Mouse (Mus musculus) stomach, embryonic 16.5 days (tissue): Measurements from ENCODE around the gene Zfp664. TPM values are rescaled to one million over a fixed set of nuclear protein-coding genes. Genes with fewer than 3 reads are reported as not detected.

Experiments used
- ATAC-seq: fragments of 200-750 bp; cut with Nextera tagmentation; 2 replicates; pipeline ENCODE4 v1.8.0; 2017; ENCODE audit warnings: moderate number of reproducible peaks, moderate TSS enrichment; ENCODE audit not compliant: insufficient read depth, low FRiP score
- H3K27ac ChIP-seq: fragments of 300-500 bp; sonication (generic); 2 replicates; pipeline ENCODE4 v1.5.1; 2014; ENCODE audit warnings: low read length
- H3K27me3 ChIP-seq: fragments of 300-500 bp; sonication (generic); 2 replicates; pipeline ENCODE4 v1.6.1; 2014; ENCODE audit warnings: low read length, control low read depth, mixed read lengths; ENCODE audit not compliant: control insufficient read depth, insufficient read depth
- H3K36me3 ChIP-seq: fragments of 300-500 bp; sonication (generic); 2 replicates; pipeline ENCODE4 v1.6.1; 2014; ENCODE audit warnings: low read length; ENCODE audit not compliant: control insufficient read depth, insufficient read depth
- H3K4me1 ChIP-seq: fragments of 300-500 bp; sonication (generic); 2 replicates; pipeline ENCODE4 v1.6.1; 2014; ENCODE audit warnings: low read length, control low read depth, mixed read lengths; ENCODE audit not compliant: control insufficient read depth, insufficient read depth
- H3K4me2 ChIP-seq: fragments of 300-500 bp; sonication (generic); 2 replicates; pipeline ENCODE4 v1.6.1; 2014; ENCODE audit warnings: low read depth, low read length, mixed read lengths
- H3K4me3 ChIP-seq: fragments of 300-500 bp; sonication (generic); replicated peaks from 2 replicates; pipeline ENCODE4 v1.5.1; 2014; ENCODE audit warnings: mild to moderate bottlenecking, low read length
- H3K9ac ChIP-seq: fragments of 300-500 bp; sonication (generic); 2 replicates; pipeline ENCODE4 v1.6.1; 2014; ENCODE audit warnings: low read length
- H3K9me3 ChIP-seq: fragments of 300-500 bp; sonication (generic); replicated peaks from 2 replicates; pipeline ENCODE4 v1.6.1; 2016; ENCODE audit warnings: low read length, control low read depth; ENCODE audit not compliant: control insufficient read depth
- WGBS: fragments of 180-500 bp; shearing (Covaris S2); extraction: QIAGEN DNeasy Blood & Tissue Kit; methylation state at CpG from one replicate; pipeline ENCODE4 v1.1.7; 2014; 5-methylcytosine and 5-hydroxymethylcytosine counted together
- polyA plus RNA-seq: library from polyadenylated mRNA; unstranded; fragments of >200 nt; fragmentation: Nextera tagmentation; extraction: Ambion mirVana; gene quantifications from 2 replicates; pipeline ENCODE4 v1.2.1, GENCODE M21; 2015

Gene Zfp664
- polyA plus RNA-seq, 1 experiment from 2014 or later = 43.6 TPM

- peak overlapping the region; percentile 76 for H3K9ac ChIP-seq
- ATAC-seq = no peak
- H3K4me1 ChIP-seq = peaks cover 12% of the 10 kb centered on the region
- peak overlapping the region; percentile 97 for H3K4me3 ChIP-seq
- H3K4me2 ChIP-seq = peak overlapping the region; percentile 97
- H3K9me3 ChIP-seq = no peaks in the 10 kb centered on the region
- 1% methylated on average over 29 of the region's 33 CpGs for WGBS
- no peak overlapping the region for H3K27ac ChIP-seq
- H3K36me3 ChIP-seq = no peaks in the 10 kb centered on the region
- H3K27me3 ChIP-seq = peaks cover 15% of the 10 kb centered on the region
These were observed 1.0 kb upstream of the Zfp664 start for GRCm38 (mm10) chr5:124861463-124861862.

DNA sequence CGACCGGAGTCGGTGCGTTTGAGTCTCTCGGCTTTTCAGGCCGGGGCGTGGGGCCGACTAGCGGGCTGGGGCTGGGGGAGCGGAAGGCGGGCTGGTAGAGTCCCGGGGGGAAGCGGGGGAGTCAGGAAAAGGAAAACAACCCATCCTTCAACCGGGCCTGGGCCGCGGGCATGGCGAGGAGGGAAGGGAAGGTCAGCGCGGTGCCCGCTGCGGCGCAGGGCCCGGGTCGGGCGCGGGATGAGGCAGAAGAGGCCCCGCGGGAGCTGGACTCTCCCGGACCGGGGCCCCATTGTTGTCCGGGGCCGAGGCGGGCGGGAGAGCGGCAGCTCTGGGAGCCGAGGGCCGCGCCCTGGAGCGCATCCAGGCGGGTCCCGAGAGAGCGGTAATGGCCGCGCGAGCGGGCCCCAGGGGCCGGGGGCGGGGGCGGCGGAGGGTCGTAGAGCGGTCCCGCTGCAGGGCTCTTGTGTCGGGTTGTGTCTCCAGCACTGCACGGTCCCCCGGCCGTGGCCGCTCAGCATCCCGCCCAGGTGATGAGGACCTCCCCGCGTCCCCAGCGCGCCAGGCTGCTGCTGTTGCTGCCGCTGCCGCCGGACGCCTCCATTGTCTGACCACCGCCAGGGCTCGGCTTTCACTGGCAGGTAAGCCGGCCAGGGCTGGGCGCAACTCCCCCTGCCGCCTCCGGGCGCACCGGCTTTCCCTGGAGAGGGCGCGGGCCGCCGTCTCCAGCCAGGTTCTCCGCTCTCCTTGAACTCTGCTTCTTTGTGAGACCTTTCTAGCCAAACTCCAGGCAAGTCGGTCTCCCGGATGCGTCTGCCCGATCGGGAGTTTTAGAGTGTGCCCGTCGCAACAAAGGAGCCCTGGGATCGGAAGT is 615 bp downstream of the Zfp664 start:
- Histone ChIP-seq H3K27ac (peak overlapping the region; percentile 81), H3K4me2 (peak overlapping the region; percentile 97), H3K9ac (peak overlapping the region; percentile 90), H3K27me3 (peaks cover 15% of the 10 kb centered on the region), H3K9me3 (no peaks in the 10 kb centered on the region), H3K4me1 (peaks cover 12% of the 10 kb centered on the region), H3K36me3 (no peaks in the 10 kb centered on the region), H3K4me3 (peak overlapping the region; percentile 97)
- under 1% methylated on average over 84 of the region's 88 CpGs for WGBS
- peak; percentile 57 for ATAC-seq

GRCm38 (mm10) chr5:124868981-124869380 is 6.5 kb downstream of the Zfp664 start:
- Histone ChIP-seq H3K27ac (no peak overlapping the region), H3K9me3 (no peaks in the 10 kb centered on the region), H3K36me3 (no peaks in the 10 kb centered on the region), H3K4me1 (peaks cover 33% of the 10 kb centered on the region), H3K4me2 (no peak overlapping the region), H3K27me3 (no peaks in the 10 kb centered on the region), H3K9ac (no peak overlapping the region), H3K4me3 (no peak overlapping the region)
- 30% methylated on average over 4 of the region's 4 CpGs for WGBS
- ATAC-seq = no peak

DNA sequence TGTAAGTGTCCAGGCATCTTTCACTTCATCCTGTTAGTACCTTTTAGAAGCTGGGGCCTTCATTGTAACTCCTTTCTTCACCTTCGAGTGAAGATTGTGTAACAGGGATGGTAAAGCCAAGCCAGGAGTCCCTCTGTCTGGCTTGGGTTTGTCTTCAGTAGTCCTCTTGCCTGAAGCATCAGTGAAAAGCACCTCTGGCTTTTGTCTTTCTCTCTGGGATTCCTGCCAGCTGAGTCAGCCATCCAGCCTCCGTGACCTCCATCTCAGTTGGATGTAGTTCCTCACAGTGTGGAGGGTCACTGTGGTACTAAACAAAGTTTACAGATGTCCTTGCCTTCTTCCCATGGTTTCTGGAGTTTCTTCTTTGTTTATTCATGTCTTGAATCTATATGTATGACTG is 9.5 kb downstream of the Zfp664 start:
- Histone ChIP-seq H3K36me3 (no peaks in the 10 kb centered on the region), H3K9me3 (no peaks in the 10 kb centered on the region), H3K4me2 (no peak overlapping the region), H3K27ac (peak overlapping the region; percentile 31; the same call in 1 of the 2 replicates), H3K4me1 (peaks cover 29% of the 10 kb centered on the region), H3K27me3 (no peaks in the 10 kb centered on the region), H3K4me3 (no peak overlapping the region), H3K9ac (no peak overlapping the region)
- 37% methylated on average over 2 of the region's 2 CpGs for WGBS
- peak; percentile 35; the same call in 1 of the 2 replicates for ATAC-seq

GRCm38 (mm10) chr5:124873096-124873495 is 10.6 kb downstream of the Zfp664 start:
- H3K4me3 ChIP-seq = no peak overlapping the region
- no peak overlapping the region for H3K9ac ChIP-seq
- no peak for ATAC-seq
- H3K27ac ChIP-seq = no peak overlapping the region
- H3K4me2 ChIP-seq = no peak overlapping the region
- H3K27me3 ChIP-seq = no peaks in the 10 kb centered on the region
- H3K36me3 ChIP-seq = no peaks in the 10 kb centered on the region
- 78% methylated on average over 3 of the region's 3 CpGs for WGBS
- H3K9me3 ChIP-seq = no peaks in the 10 kb centered on the region
- H3K4me1 ChIP-seq = peaks cover 29% of the 10 kb centered on the region

GRCm38 (mm10) chr5:124873890-124874601 is 11.6 kb downstream of the Zfp664 start:
- Histone ChIP-seq H3K27me3 (no peaks in the 10 kb centered on the region), H3K27ac (no peak overlapping the region), H3K4me3 (no peak overlapping the region), H3K4me2 (no peak overlapping the region), H3K36me3 (no peaks in the 10 kb centered on the region), H3K9ac (no peak overlapping the region), H3K9me3 (no peaks in the 10 kb centered on the region), H3K4me1 (peaks cover 29% of the 10 kb centered on the region)
- no peak for ATAC-seq
- WGBS = 82% methylated on average over 6 of the region's 6 CpGs

DNA sequence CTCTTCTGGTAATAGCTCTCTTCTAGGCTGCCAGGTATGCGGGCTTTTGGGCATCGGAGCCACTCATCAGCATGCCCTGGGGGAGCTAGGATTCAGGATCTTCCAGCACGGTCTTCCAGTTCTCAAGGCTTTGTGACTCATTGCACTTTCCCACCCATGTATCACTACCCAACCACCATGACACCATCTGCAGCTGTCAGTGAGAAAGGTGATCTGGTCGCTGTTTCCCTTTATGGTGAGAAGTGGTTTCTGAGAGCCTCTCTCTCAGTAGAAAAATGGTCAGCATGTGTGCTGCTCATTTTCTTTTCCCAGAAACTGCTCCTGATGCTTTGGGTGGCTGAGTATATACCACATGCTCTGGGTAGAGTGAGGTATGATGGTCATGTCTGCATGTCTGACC is 16.8 kb downstream of the Zfp664 start:
- no peaks in the 10 kb centered on the region for H3K36me3 ChIP-seq
- H3K27ac ChIP-seq = no peak overlapping the region
- ATAC-seq = no peak
- WGBS = 87% methylated on average over 4 of the region's 4 CpGs
- no peaks in the 10 kb centered on the region for H3K27me3 ChIP-seq
- no peak overlapping the region for H3K9ac ChIP-seq
- H3K4me3 ChIP-seq = no peak overlapping the region
- no peak overlapping the region for H3K4me2 ChIP-seq
- H3K9me3 ChIP-seq = no peaks in the 10 kb centered on the region
- no peaks in the 10 kb centered on the region for H3K4me1 ChIP-seq

DNA sequence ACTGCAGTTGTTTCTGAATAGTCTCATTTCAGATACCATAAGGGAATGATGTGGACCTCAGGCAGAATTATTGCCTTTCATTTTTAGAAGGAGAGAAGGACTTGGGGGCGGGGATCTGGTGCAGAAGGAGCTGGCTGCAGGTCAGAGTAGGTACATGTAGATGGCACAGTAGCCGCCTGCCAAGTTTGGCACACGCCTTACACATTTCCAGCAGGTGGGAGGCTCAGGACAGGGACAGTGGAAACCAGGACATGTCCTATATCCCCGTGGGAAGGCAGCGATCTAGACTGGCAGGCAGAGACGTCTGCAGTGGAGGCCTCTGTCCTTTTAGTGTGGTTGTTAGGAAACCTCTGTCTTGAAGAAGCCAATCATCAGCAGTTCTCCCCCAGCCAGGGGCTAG is 17.3 kb downstream of the Zfp664 start:
- H3K4me2 ChIP-seq = no peak overlapping the region
- no peaks in the 10 kb centered on the region for H3K27me3 ChIP-seq
- 82% methylated on average over 6 of the region's 6 CpGs for WGBS
- no peak overlapping the region for H3K4me3 ChIP-seq
- H3K9me3 ChIP-seq = no peaks in the 10 kb centered on the region
- no peaks in the 10 kb centered on the region for H3K4me1 ChIP-seq
- no peak overlapping the region for H3K27ac ChIP-seq
- no peak overlapping the region for H3K9ac ChIP-seq
- H3K36me3 ChIP-seq = no peaks in the 10 kb centered on the region
- no peak for ATAC-seq

DNA sequence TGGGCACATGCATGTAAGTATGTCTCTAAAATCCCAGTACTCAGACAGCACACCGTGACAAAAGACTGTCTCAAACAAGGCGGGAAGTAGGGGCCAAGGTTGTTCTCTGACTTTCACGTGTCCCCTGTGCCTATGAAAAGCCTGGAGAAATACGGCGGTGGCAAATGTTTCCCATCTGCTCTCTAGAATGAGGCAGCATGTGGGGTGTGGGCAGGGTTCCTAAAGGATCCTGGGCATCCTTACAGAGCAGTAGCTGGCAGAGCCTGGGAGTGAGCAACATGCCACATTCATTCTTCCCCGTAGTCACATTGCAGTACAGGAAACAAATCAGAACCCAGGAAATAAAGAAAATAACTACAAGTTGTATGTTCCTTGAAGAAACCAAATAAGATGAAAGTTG is 21.4 kb downstream of the Zfp664 start:
- no peaks in the 10 kb centered on the region for H3K36me3 ChIP-seq
- H3K9me3 ChIP-seq = no peaks in the 10 kb centered on the region
- no peak overlapping the region for H3K9ac ChIP-seq
- no peak overlapping the region for H3K4me2 ChIP-seq
- H3K27ac ChIP-seq = no peak overlapping the region
- no peaks in the 10 kb centered on the region for H3K4me1 ChIP-seq
- ATAC-seq = no peak
- no peaks in the 10 kb centered on the region for H3K27me3 ChIP-seq
- H3K4me3 ChIP-seq = no peak overlapping the region
- WGBS = 92% methylated on average over 6 of the region's 6 CpGs
